Mouse (Mus musculus): ENCODE data around the gene Gm49384. TPM values are rescaled to one million over a fixed set of nuclear protein-coding genes. Genes with fewer than 3 reads are reported as not detected.
A peak's percentile ranks its signal among the peaks of the same experiment; 100 is the strongest.

Gene Gm49384
- polyA plus RNA-seq, 1 experiment from 2014 or later = 29.5 TPM

GRCm38 (mm10) chr12:69196444-69197377 lies 7.4 kb downstream of the Gm49384 start, which contains the start of gene Gm49383:
TSS of gene Gm49383 (minus strand) at chr12:69197104.
- Histone ChIP-seq H3K36me3 (peaks cover 28% of the 10 kb centered on the region), H3K4me1 (peaks cover 24% of the 10 kb centered on the region), H3K27ac (peak within 1 kb of the TSS; percentile 94), H3K9me3 (no peaks in the 10 kb centered on the region), H3K27me3 (ENCODE audit: insufficient read depth, poor library complexity, severe bottlenecking) (no peaks in the 10 kb centered on the region), H3K4me3 (peak within 1 kb of the TSS; percentile 96)
- peak; percentile 85 for DNase-seq (ENCODE audit: low spot score)
- WGBS = under 1% methylated on average over 75 of the region's 75 CpGs

- 89% methylated on average over 2 of the region's 2 CpGs for whole genome bisulfite sequencing
- H3K4me3 ChIP-seq = no peak overlapping the region
- H3K27me3 ChIP-seq (ENCODE audit: insufficient read depth, poor library complexity, severe bottlenecking) = no peaks in the 10 kb centered on the region
- H3K27ac ChIP-seq = no peak overlapping the region
- 0 out of 2 replicates have a peak, but pooled peaks cover 11% of the 10 kb centered on the region for H3K4me1 ChIP-seq
- H3K9me3 ChIP-seq = no peaks in the 10 kb centered on the region
- H3K36me3 ChIP-seq = peaks cover 37% of the 10 kb centered on the region
- no peak for DNase-seq (ENCODE audit: low spot score)
Measured at GRCm38 (mm10) chr12:69192637-69193036, 11.4 kb downstream of the Gm49384 start.

- peaks cover 40% of the 10 kb centered on the region for H3K36me3 ChIP-seq
- H3K9me3 ChIP-seq = no peaks in the 10 kb centered on the region
- no peaks in the 10 kb centered on the region for H3K27me3 ChIP-seq (ENCODE audit: insufficient read depth, poor library complexity, severe bottlenecking)
- WGBS = 85% methylated on average over 5 of the region's 5 CpGs
- no peak for DNase-seq (ENCODE audit: low spot score)
- H3K27ac ChIP-seq = no peak overlapping the region
- H3K4me3 ChIP-seq = no peak overlapping the region
- 0 out of 2 replicates have a peak, but pooled peaks cover 8% of the 10 kb centered on the region for H3K4me1 ChIP-seq
Measured at GRCm38 (mm10) chr12:69191396-69191795, 12.7 kb downstream of the Gm49384 start.

GRCm38 (mm10) chr12:69190522-69190921 lies 13.5 kb downstream of the Gm49384 start:
- Histone ChIP-seq H3K4me3 (no peak overlapping the region), H3K9me3 (no peaks in the 10 kb centered on the region), H3K27ac (no peak overlapping the region), H3K4me1 (peaks cover 6% of the 10 kb centered on the region; the same call in 1 of the 2 replicates), H3K36me3 (peaks cover 40% of the 10 kb centered on the region), H3K27me3 (ENCODE audit: insufficient read depth, poor library complexity, severe bottlenecking) (no peaks in the 10 kb centered on the region)
- no peak for DNase-seq (ENCODE audit: low spot score)
- WGBS = 100% methylated on average over 1 of the region's 1 CpGs

GRCm38 (mm10) chr12:69190074-69190473 lies 14.0 kb downstream of the Gm49384 start:
- WGBS = 79% methylated on average over 9 of the region's 9 CpGs
- no peaks in the 10 kb centered on the region for H3K27me3 ChIP-seq (ENCODE audit: insufficient read depth, poor library complexity, severe bottlenecking)
- H3K27ac ChIP-seq = no peak overlapping the region
- no peaks in the 10 kb centered on the region for H3K9me3 ChIP-seq
- H3K4me3 ChIP-seq = no peak overlapping the region
- peaks cover 40% of the 10 kb centered on the region for H3K36me3 ChIP-seq
- DNase-seq (ENCODE audit: low spot score) = no peak
- peaks cover 7% of the 10 kb centered on the region; the same call in 1 of the 2 replicates for H3K4me1 ChIP-seq

GRCm38 (mm10) chr12:69186811-69187471 lies 17.1 kb downstream of the Gm49384 start:
- no peaks in the 10 kb centered on the region for H3K27me3 ChIP-seq (ENCODE audit: insufficient read depth, poor library complexity, severe bottlenecking)
- DNase-seq (ENCODE audit: low spot score) = no peak
- H3K4me3 ChIP-seq = no peak overlapping the region
- 78% methylated on average over 5 of the region's 5 CpGs for WGBS
- H3K27ac ChIP-seq = no peak overlapping the region
- H3K4me1 ChIP-seq = peaks cover 10% of the 10 kb centered on the region; the same call in 1 of the 2 replicates
- H3K9me3 ChIP-seq = no peaks in the 10 kb centered on the region
- H3K36me3 ChIP-seq = peaks cover 43% of the 10 kb centered on the region

GRCm38 (mm10) chr12:69185371-69185770 lies 18.7 kb downstream of the Gm49384 start:
- H3K27me3 ChIP-seq (ENCODE audit: insufficient read depth, poor library complexity, severe bottlenecking) = no peaks in the 10 kb centered on the region
- H3K36me3 ChIP-seq = peaks cover 39% of the 10 kb centered on the region
- no peaks in the 10 kb centered on the region for H3K9me3 ChIP-seq
- WGBS = 78% methylated on average over 7 of the region's 7 CpGs
- H3K27ac ChIP-seq = peak overlapping the region; percentile 97
- no peak for DNase-seq (ENCODE audit: low spot score)
- H3K4me1 ChIP-seq = peaks cover 10% of the 10 kb centered on the region; the same call in 1 of the 2 replicates
- peak overlapping the region; percentile 90 for H3K4me3 ChIP-seq

- H3K4me1 ChIP-seq = peaks cover 10% of the 10 kb centered on the region; the same call in 1 of the 2 replicates
- 2% methylated on average over 86 of the region's 86 CpGs for whole genome bisulfite sequencing
- H3K4me3 ChIP-seq = peak overlapping the region; percentile 90
- no peaks in the 10 kb centered on the region for H3K27me3 ChIP-seq (ENCODE audit: insufficient read depth, poor library complexity, severe bottlenecking)
- DNase-seq (ENCODE audit: low spot score) = peak; percentile 82
- H3K27ac ChIP-seq = peak overlapping the region; percentile 97
- H3K36me3 ChIP-seq = peaks cover 32% of the 10 kb centered on the region
- H3K9me3 ChIP-seq = no peaks in the 10 kb centered on the region
Measured at GRCm38 (mm10) chr12:69184342-69185295, 19.4 kb downstream of the Gm49384 start.

- H3K27ac ChIP-seq = peak within 1 kb of the TSS; percentile 97
- no peaks in the 10 kb centered on the region for H3K9me3 ChIP-seq
- H3K4me3 ChIP-seq = peak within 1 kb of the TSS; percentile 90
- peaks cover 29% of the 10 kb centered on the region for H3K36me3 ChIP-seq
- H3K4me1 ChIP-seq = peaks cover 10% of the 10 kb centered on the region; the same call in 1 of the 2 replicates
- no peaks in the 10 kb centered on the region for H3K27me3 ChIP-seq (ENCODE audit: insufficient read depth, poor library complexity, severe bottlenecking)
- WGBS = under 1% methylated on average over 84 of the region's 84 CpGs
- DNase-seq (ENCODE audit: low spot score) = peak; percentile 98
Measured at GRCm38 (mm10) chr12:69183583-69184308, 20.3 kb downstream of the Gm49384 start, which contains the start of the genes Rpl36al and Mgat2. TSS of gene Rpl36al (minus strand) at chr12:69184083. TSS of gene Mgat2 (plus strand) at chr12:69184157.

- no peaks in the 10 kb centered on the region for H3K9me3 ChIP-seq
- H3K4me3 ChIP-seq = no peak overlapping the region
- no peak overlapping the region for H3K27ac ChIP-seq
- 83% methylated on average over 4 of the region's 4 CpGs for WGBS
- H3K36me3 ChIP-seq = peaks cover 29% of the 10 kb centered on the region
- no peaks in the 10 kb centered on the region for H3K27me3 ChIP-seq (ENCODE audit: insufficient read depth, poor library complexity, severe bottlenecking)
- H3K4me1 ChIP-seq = peaks cover 10% of the 10 kb centered on the region; the same call in 1 of the 2 replicates
- DNase-seq (ENCODE audit: low spot score) = no peak
Measured at GRCm38 (mm10) chr12:69181800-69182199, 22.3 kb downstream of the Gm49384 start.

GRCm38 (mm10) chr12:69179371-69179770 lies 24.7 kb downstream of the Gm49384 start:
- DNase-seq (ENCODE audit: low spot score) = no peak
- no peaks in the 10 kb centered on the region for H3K27me3 ChIP-seq (ENCODE audit: insufficient read depth, poor library complexity, severe bottlenecking)
- H3K4me3 ChIP-seq = no peak overlapping the region
- peaks cover 52% of the 10 kb centered on the region for H3K36me3 ChIP-seq
- no peaks in the 10 kb centered on the region for H3K4me1 ChIP-seq
- no peak overlapping the region for H3K27ac ChIP-seq
- WGBS = 64% methylated on average over 12 of the region's 12 CpGs
- H3K9me3 ChIP-seq = no peaks in the 10 kb centered on the region

All from heart, embryonic 10.5 days (tissue).